ENCODE assay signal across 9 mouse cellular contexts in genomic region chr11:55158785-55159359, GRCm38 (mm10). TPM values are rescaled to one million over a fixed set of nuclear protein-coding genes. Genes with fewer than 3 reads are reported as not detected.
DNase-seq lines count a peak whose midpoint lies in the region; ATAC-seq and TF ChIP-seq lines count a peak whose summit lies in the region.
"Had no signal": no experiment of that assay in that cellular context is flagged by ENCODE, and none has a peak within 500 bp of the region (broad histone marks: within the 10 kb centered on the region; RNA-seq: fewer than 3 reads in every experiment).

No protein-coding gene starts in this region.

- TF ChIP-seq EP300 in liver, embryonic 14.5 days (IDR thresholded peaks at IDR 0.05; ENCODE audit: low read depth) = no peak

- no peak overlapping the region for H3K27ac ChIP-seq in liver, embryonic 14.5 days

- no peaks in the 10 kb centered on the region for H3K27me3 ChIP-seq in liver, embryonic 14.5 days (ENCODE audit: control insufficient read depth, insufficient read depth, low read length)

- TF ChIP-seq CTCF in liver, embryonic 14.5 days (IDR thresholded peaks at IDR 0.05; ENCODE audit: low read depth) = peak; percentile 91

- H3K9me3 ChIP-seq in liver, embryonic 14.5 days (ENCODE audit: control insufficient read depth, low read length) = no peaks in the 10 kb centered on the region

- peak; percentile 88 for DNase-seq in ZHBTc4 (ENCODE audit: low read depth, low spot score)
- DNase-seq in kidney, postnatal 14 days = peak; percentile 86
- peak; percentile 49 to 53 (median 53) for DNase-seq in liver, embryonic 14.5 days (ENCODE audit: low read depth in 3 of 3, low spot score in 3 of 3)
- DNase-seq in retina, postnatal 7 days (ENCODE audit: low read depth, low spot score) = peak; percentile 56
- DNase-seq in thymus, postnatal 4 days = peak; percentile 95

- peaks cover 0 to 4% of the 10 kb centered on the region in 2 experiments; a peak in 2 of 4 replicates for H3K4me1 ChIP-seq in liver, embryonic 14.5 days (replicated peaks; ENCODE audit: control insufficient read depth in 2 of 2, insufficient read depth in 2 of 2, low read length in 1 of 2)

- WGBS in liver, embryonic 14.5 days (ENCODE audit: insufficient replicate concordance) = 49% methylated on average over 13 of the region's 13 CpGs

- H3K9ac ChIP-seq in liver, embryonic 14.5 days (replicated peaks) = no peak overlapping the region

- no peak overlapping the region for H3K4me2 ChIP-seq in liver, embryonic 14.5 days (ENCODE audit: low read depth)

- no peak overlapping the region for H3K4me3 ChIP-seq in liver, embryonic 14.5 days (ENCODE audit: insufficient read depth in 1 of 2, low read depth in 2 of 2, low read length in 2 of 2)

- peak; percentile 84 for ATAC-seq in CD4-positive, CD25-positive, alpha-beta regulatory T cell, adult 4 months
- ATAC-seq in common myeloid progenitor, adult 5-6 weeks (replicated peaks; ENCODE audit: low read depth, poor library complexity, severe bottlenecking) = peak; percentile 67
- ATAC-seq in granulocyte monocyte progenitor cell, adult 5-6 weeks (replicated peaks; ENCODE audit: poor library complexity, severe bottlenecking) = peak; percentile 61
- no peak; the same call in 1 of the 2 replicates for ATAC-seq in liver, embryonic 14.5 days (ENCODE audit: insufficient read depth)

- no peaks in the 10 kb centered on the region for H3K36me3 ChIP-seq in liver, embryonic 14.5 days (replicated peaks; ENCODE audit: control insufficient read depth, insufficient read depth, low read depth)

RNA-seq across cellular contexts. Expression of gene Slc36a3, which starts 7.4 kb away (rescaled TPM):
- polyA plus RNA-seq in CD4-positive, CD25-positive, alpha-beta regulatory T cell, adult 4 months (2017; shearing (Covaris generic)) = under 1 TPM; 0.36 to 0.58 TPM
- not detected in 2 replicates for total RNA-seq in common myeloid progenitor, adult 5-6 weeks (2017)
- not detected in 2 replicates for total RNA-seq in granulocyte monocyte progenitor cell, adult 5-6 weeks (2014; fragmentation: Nextera tagmentation)
- total RNA-seq in granulocyte monocyte progenitor cell, adult 5-6 weeks (2017) = not detected in 2 replicates
- polyA plus RNA-seq in liver, embryonic 14.5 days (2012; rRNA removed) = not detected in 2 replicates
- polyA plus RNA-seq in liver, embryonic 14.5 days (2014; fragmentation: Nextera tagmentation; extraction: Ambion mirVana) = not detected in 2 replicates
- polyA plus RNA-seq: liver, embryonic 16.5 days had no signal

RNA-seq across cellular contexts. Expression of gene Slc36a2, which starts 26.0 kb away (rescaled TPM):
- not detected for polyA plus RNA-seq in CD4-positive, CD25-positive, alpha-beta regulatory T cell, adult 4 months (2017; shearing (Covaris generic))
- total RNA-seq in common myeloid progenitor, adult 5-6 weeks (2017) = 0.14 TPM in 1 of 2 replicates, not detected in the other
- 6.5 and 7.6 TPM in 2 replicates for total RNA-seq in granulocyte monocyte progenitor cell, adult 5-6 weeks (2014; fragmentation: Nextera tagmentation)
- total RNA-seq in granulocyte monocyte progenitor cell, adult 5-6 weeks (2017) = 1.9 and 2.8 TPM in 2 replicates
- 14.1 and 15.9 TPM in 2 replicates for polyA plus RNA-seq in liver, embryonic 14.5 days (2012; rRNA removed)
- 13.8 and 16.6 TPM in 2 replicates for polyA plus RNA-seq in liver, embryonic 14.5 days (2014; fragmentation: Nextera tagmentation; extraction: Ambion mirVana)

RNA-seq across cellular contexts. Expression of gene Slc36a1, which starts 45.3 kb away (rescaled TPM):
- 1 to 10 TPM; 2.5 to 2.9 TPM for polyA plus RNA-seq in CD4-positive, CD25-positive, alpha-beta regulatory T cell, adult 4 months (2017; shearing (Covaris generic))
- 5.6 and 6.1 TPM in 2 replicates for total RNA-seq in common myeloid progenitor, adult 5-6 weeks (2017)
- 52.6 and 53.3 TPM in 2 replicates for total RNA-seq in granulocyte monocyte progenitor cell, adult 5-6 weeks (2014; fragmentation: Nextera tagmentation)
- total RNA-seq in granulocyte monocyte progenitor cell, adult 5-6 weeks (2017) = 11.4 and 12.9 TPM in 2 replicates
- polyA plus RNA-seq in liver, embryonic 14.5 days (2012; rRNA removed) = 7.9 and 8.1 TPM in 2 replicates
- polyA plus RNA-seq in liver, embryonic 14.5 days (2014; fragmentation: Nextera tagmentation; extraction: Ambion mirVana) = 1.7 and 2.0 TPM in 2 replicates
